Mouse (Mus musculus): ENCODE measurements around the gene Ptpn11.

Gene Ptpn11

GRCm38 (mm10) chr5:121162285-121162684 is 28.9 kb downstream of the Ptpn11 start:
- Histone ChIP-seq H3K9me3 (ENCODE audit: low read length) (no peaks in the 10 kb centered on the region), H3K4me1 (replicated peaks; ENCODE audit: low read depth, low read length) (0 out of 2 replicates have a peak, but pooled peaks cover 7% of the 10 kb centered on the region), H3K27me3 (ENCODE audit: insufficient read depth, low read length) (no peaks in the 10 kb centered on the region), H3K4me3 (replicated peaks; ENCODE audit: low read length) (no peak overlapping the region), H3K36me3 (ENCODE audit: insufficient read depth, low read length) (peaks cover 96% of the 10 kb centered on the region)
- TF ChIP-seq CTCF (conservative IDR thresholded peaks at IDR 0.05; ENCODE audit: low read length) (no peak), POU5F1 (IDR thresholded peaks at IDR 0.05; ENCODE audit: borderline replicate concordance, low read length) (no peak), NANOG (IDR thresholded peaks at IDR 0.05; ENCODE audit: borderline replicate concordance, low read length) (no peak)

GRCm38 (mm10) chr5:121158966-121159365 is 32.2 kb downstream of the Ptpn11 start:
- H3K4me3 ChIP-seq (replicated peaks; ENCODE audit: low read length), result no peak overlapping the region
- H3K27me3 ChIP-seq (ENCODE audit: insufficient read depth, low read length), result no peaks in the 10 kb centered on the region
- H3K4me1 ChIP-seq (replicated peaks; ENCODE audit: low read depth, low read length), result no peaks in the 10 kb centered on the region
- peaks cover 96% of the 10 kb centered on the region for H3K36me3 ChIP-seq (ENCODE audit: insufficient read depth, low read length)
- no peak for TF ChIP-seq CTCF (conservative IDR thresholded peaks at IDR 0.05; ENCODE audit: low read length)
- no peak for TF ChIP-seq NANOG (IDR thresholded peaks at IDR 0.05; ENCODE audit: borderline replicate concordance, low read length)
- no peak for TF ChIP-seq POU5F1 (IDR thresholded peaks at IDR 0.05; ENCODE audit: borderline replicate concordance, low read length)
- H3K9me3 ChIP-seq (ENCODE audit: low read length), result no peaks in the 10 kb centered on the region

GRCm38 (mm10) chr5:121157489-121157888 is 33.7 kb downstream of the Ptpn11 start:
- H3K36me3 ChIP-seq (ENCODE audit: insufficient read depth, low read length), result peaks cover 96% of the 10 kb centered on the region
- no peaks in the 10 kb centered on the region for H3K9me3 ChIP-seq (ENCODE audit: low read length)
- no peaks in the 10 kb centered on the region for H3K27me3 ChIP-seq (ENCODE audit: insufficient read depth, low read length)

GRCm38 (mm10) chr5:121157017-121157416 is 34.2 kb downstream of the Ptpn11 start:
- Histone ChIP-seq H3K4me1 (replicated peaks; ENCODE audit: low read depth, low read length) (no peaks in the 10 kb centered on the region), H3K4me3 (replicated peaks; ENCODE audit: low read length) (no peak overlapping the region)
- TF ChIP-seq NANOG (IDR thresholded peaks at IDR 0.05; ENCODE audit: borderline replicate concordance, low read length) (no peak), POU5F1 (IDR thresholded peaks at IDR 0.05; ENCODE audit: borderline replicate concordance, low read length) (no peak), CTCF (conservative IDR thresholded peaks at IDR 0.05; ENCODE audit: low read length) (no peak)

More at GRCm38 (mm10) chr5:121157489-121157888, 33.7 kb downstream of the Ptpn11 start:
- Histone ChIP-seq H3K4me3 (replicated peaks; ENCODE audit: low read length) (no peak overlapping the region), H3K4me1 (replicated peaks; ENCODE audit: low read depth, low read length) (no peaks in the 10 kb centered on the region)
- TF ChIP-seq NANOG (IDR thresholded peaks at IDR 0.05; ENCODE audit: borderline replicate concordance, low read length), result no peak
- no peak for TF ChIP-seq CTCF (conservative IDR thresholded peaks at IDR 0.05; ENCODE audit: low read length)
- TF ChIP-seq POU5F1 (IDR thresholded peaks at IDR 0.05; ENCODE audit: borderline replicate concordance, low read length), result no peak

GRCm38 (mm10) chr5:121156121-121156520 is 35.1 kb downstream of the Ptpn11 start:
- Histone ChIP-seq H3K36me3 (ENCODE audit: insufficient read depth, low read length) (peaks cover 94% of the 10 kb centered on the region), H3K4me3 (replicated peaks; ENCODE audit: low read length) (no peak overlapping the region), H3K4me1 (replicated peaks; ENCODE audit: low read depth, low read length) (no peaks in the 10 kb centered on the region), H3K9me3 (ENCODE audit: low read length) (no peaks in the 10 kb centered on the region), H3K27me3 (ENCODE audit: insufficient read depth, low read length) (no peaks in the 10 kb centered on the region)
- no peak for TF ChIP-seq NANOG (IDR thresholded peaks at IDR 0.05; ENCODE audit: borderline replicate concordance, low read length)
- no peak for TF ChIP-seq POU5F1 (IDR thresholded peaks at IDR 0.05; ENCODE audit: borderline replicate concordance, low read length)
- no peak for TF ChIP-seq CTCF (conservative IDR thresholded peaks at IDR 0.05; ENCODE audit: low read length)

More at GRCm38 (mm10) chr5:121157017-121157416, 34.2 kb downstream of the Ptpn11 start:
- Histone ChIP-seq H3K27me3 (ENCODE audit: insufficient read depth, low read length) (no peaks in the 10 kb centered on the region), H3K36me3 (ENCODE audit: insufficient read depth, low read length) (peaks cover 96% of the 10 kb centered on the region), H3K9me3 (ENCODE audit: low read length) (no peaks in the 10 kb centered on the region)

GRCm38 (mm10) chr5:121150684-121151083 is 40.5 kb downstream of the Ptpn11 start:
- Histone ChIP-seq H3K27me3 (ENCODE audit: insufficient read depth, low read length) (no peaks in the 10 kb centered on the region), H3K4me3 (replicated peaks; ENCODE audit: low read length) (no peak overlapping the region), H3K9me3 (ENCODE audit: low read length) (no peaks in the 10 kb centered on the region), H3K4me1 (replicated peaks; ENCODE audit: low read depth, low read length) (0 out of 2 replicates have a peak, but pooled peaks cover 6% of the 10 kb centered on the region), H3K36me3 (ENCODE audit: insufficient read depth, low read length) (peaks cover 94% of the 10 kb centered on the region)
- TF ChIP-seq POU5F1 (IDR thresholded peaks at IDR 0.05; ENCODE audit: borderline replicate concordance, low read length), result no peak
- TF ChIP-seq NANOG (IDR thresholded peaks at IDR 0.05; ENCODE audit: borderline replicate concordance, low read length), result no peak
- TF ChIP-seq CTCF (conservative IDR thresholded peaks at IDR 0.05; ENCODE audit: low read length), result no peak

GRCm38 (mm10) chr5:121149246-121149645 is 42.0 kb downstream of the Ptpn11 start:
- H3K9me3 ChIP-seq (ENCODE audit: low read length), result no peaks in the 10 kb centered on the region
- TF ChIP-seq NANOG (IDR thresholded peaks at IDR 0.05; ENCODE audit: borderline replicate concordance, low read length) (no peak), POU5F1 (IDR thresholded peaks at IDR 0.05; ENCODE audit: borderline replicate concordance, low read length) (no peak), CTCF (conservative IDR thresholded peaks at IDR 0.05; ENCODE audit: low read length) (no peak)
- H3K27me3 ChIP-seq (ENCODE audit: insufficient read depth, low read length), result no peaks in the 10 kb centered on the region
- 0 out of 2 replicates have a peak, but pooled peaks cover 6% of the 10 kb centered on the region for H3K4me1 ChIP-seq (replicated peaks; ENCODE audit: low read depth, low read length)
- H3K36me3 ChIP-seq (ENCODE audit: insufficient read depth, low read length), result peaks cover 96% of the 10 kb centered on the region
- no peak overlapping the region for H3K4me3 ChIP-seq (replicated peaks; ENCODE audit: low read length)

- TF ChIP-seq POU5F1 (IDR thresholded peaks at IDR 0.05; ENCODE audit: borderline replicate concordance, low read length) (no peak), CTCF (conservative IDR thresholded peaks at IDR 0.05; ENCODE audit: low read length) (no peak), NANOG (IDR thresholded peaks at IDR 0.05; ENCODE audit: borderline replicate concordance, low read length) (no peak)
- Histone ChIP-seq H3K9me3 (ENCODE audit: low read length) (no peaks in the 10 kb centered on the region), H3K36me3 (ENCODE audit: insufficient read depth, low read length) (peaks cover 98% of the 10 kb centered on the region), H3K27me3 (ENCODE audit: insufficient read depth, low read length) (no peaks in the 10 kb centered on the region), H3K4me3 (replicated peaks; ENCODE audit: low read length) (no peak overlapping the region), H3K4me1 (replicated peaks; ENCODE audit: low read depth, low read length) (peaks cover 25% of the 10 kb centered on the region)
Measured at GRCm38 (mm10) chr5:121146275-121146674, 44.9 kb downstream of the Ptpn11 start.

- H3K9me3 ChIP-seq (ENCODE audit: low read length), result no peaks in the 10 kb centered on the region
- TF ChIP-seq POU5F1 (IDR thresholded peaks at IDR 0.05; ENCODE audit: borderline replicate concordance, low read length) (no peak), NANOG (IDR thresholded peaks at IDR 0.05; ENCODE audit: borderline replicate concordance, low read length) (no peak), CTCF (conservative IDR thresholded peaks at IDR 0.05; ENCODE audit: low read length) (no peak)
- H3K36me3 ChIP-seq (ENCODE audit: insufficient read depth, low read length), result peaks cover 98% of the 10 kb centered on the region
- no peaks in the 10 kb centered on the region for H3K27me3 ChIP-seq (ENCODE audit: insufficient read depth, low read length)
- H3K4me3 ChIP-seq (replicated peaks; ENCODE audit: low read length), result no peak overlapping the region
- H3K4me1 ChIP-seq (replicated peaks; ENCODE audit: low read depth, low read length), result peaks cover 25% of the 10 kb centered on the region
Measured at GRCm38 (mm10) chr5:121145609-121146008, 45.6 kb downstream of the Ptpn11 start.

Measured in E14TG2a.4 (cell line).